In genomic region chr7:129814149-129814860, GRCm38 (mm10) we compare ENCODE assay signal across 20 mouse cellular contexts.
DNase-seq lines count a peak whose midpoint lies in the region; ATAC-seq lines count a peak whose summit lies in the region.
"Had no signal": no experiment of that assay in that cellular context is flagged by ENCODE, and none has a peak within 500 bp of the region (broad histone marks: within the 10 kb centered on the region; RNA-seq: fewer than 3 reads in every experiment).

No protein-coding gene starts in this region.

- peak; percentile 46 for DNase-seq in CD4-positive, CD25-positive, alpha-beta regulatory T cell, adult 2 months (ENCODE audit: low read depth, low spot score)
- peak; percentile 32 for DNase-seq in thymus, postnatal 14 days
- DNase-seq in neural tube, embryonic 10.5 days (ENCODE audit: extremely low spot score, low spot score), result no peak
- DNase-seq in gastrocnemius, postnatal 14 days, result no peak
- DNase-seq in frontal cortex, postnatal 36 days (ENCODE audit: low spot score in 2 of 2), result no peak
- DNase-seq: adrenal gland, postnatal 36 days; cerebellum, adult 11 months; cerebellum, adult 9-11 months; gastrocnemius, postnatal 25 days; heart, postnatal 4 days; kidney, adult 9 months; kidney, postnatal 36 days; left cerebral cortex, postnatal 4 days; right cerebral cortex, adult 18-20 months; right cerebral cortex, postnatal 4 days had no signal

- peak; percentile 23 for ATAC-seq in activated CD4-positive, CD25-positive, alpha-beta regulatory T cell, adult 4 months
- ATAC-seq in megakaryocyte progenitor cell, adult 5-6 weeks (replicated peaks; ENCODE audit: poor library complexity), result peak; percentile 88
- ATAC-seq: forebrain, embryonic 16.5 days; intestine, embryonic 16.5 days; midbrain, embryonic 13.5 days had no signal

- intact Hi-C loops in gastrocnemius, postnatal 14 days (cut with DNase I; ENCODE audit: low total_unique reads), result no loop called here

Comparison
In these comparisons a context has a peak if more than half of its experiments do, and no peak if none do; other contexts are left out.
1. DNase-seq: peak in CD4-positive, CD25-positive, alpha-beta regulatory T cell, adult 2 months (single experiment) and thymus, postnatal 14 days (single experiment); none in neural tube, embryonic 10.5 days (single experiment), gastrocnemius, postnatal 14 days (single experiment) and frontal cortex, postnatal 36 days (0 of 2).